Mouse (Mus musculus) olfactory bulb, adult 2 months (tissue): Measurements from ENCODE around the gene Mfsd14a. TPM values are rescaled to one million over a fixed set of nuclear protein-coding genes. Genes with fewer than 3 reads are reported as not detected.

Source experiments
- H3K27ac ChIP-seq: fragments of 200-500 bp; 2 replicates; pipeline ENCODE4 v1.5.1; 2012; ENCODE audit warnings: low read depth, low read length; ENCODE audit not compliant: insufficient read depth
- H3K4me1 ChIP-seq: fragments of 200-500 bp; 2 replicates; pipeline ENCODE4 v1.6.1; 2012; ENCODE audit warnings: low read length; ENCODE audit not compliant: control insufficient read depth, insufficient read depth
- H3K4me3 ChIP-seq: fragments of 200-500 bp; 2 replicates; pipeline ENCODE4 v1.5.1; 2012; ENCODE audit warnings: mild to moderate bottlenecking, low read depth, low read length, moderate library complexity; ENCODE audit not compliant: insufficient read depth
- CTCF ChIP-seq: fragments of 200-500 bp; IDR thresholded peaks from 2 replicates; pipeline ENCODE4 v1.5.1; 2012; ENCODE audit warnings: low read depth, mild to moderate bottlenecking, low read length, moderate library complexity; ENCODE audit not compliant: insufficient read depth
- POLR2A ChIP-seq: fragments of 200-500 bp; IDR thresholded peaks from 2 replicates; pipeline ENCODE4 v1.6.1; 2012; ENCODE audit warnings: mild to moderate bottlenecking, low read depth, low read length, moderate library complexity; ENCODE audit not compliant: insufficient read depth
- WGBS: fragments of 180-500 bp; shearing (Covaris S2); methylation state at CpG from one replicate; pipeline ENCODE4 v1.1.7; 2018; 5-methylcytosine and 5-hydroxymethylcytosine counted together
- polyA plus RNA-seq: library from polyadenylated mRNA; stranded (reverse); fragments of >200 nt; gene quantifications from 2 replicates; pipeline ENCODE4 v1.2.4, GENCODE M21; 2012; ENCODE audit warnings: low replicate concordance; ENCODE audit not compliant: missing spikeins, insufficient read depth, insufficient read length

Mfsd14a gene
- polyA plus RNA-seq, 1 experiment = not detected

GRCm38 (mm10) chr3:116640024-116640423 is 22.5 kb downstream of the Mfsd14a start:
- Histone ChIP-seq H3K4me3 (no peak overlapping the region), H3K4me1 (peaks cover 2% of the 10 kb centered on the region; the same call in 1 of the 2 replicates), H3K27ac (no peak overlapping the region)
- WGBS = 73% methylated on average over 1 of the region's 1 CpGs
- TF ChIP-seq POLR2A (no peak), CTCF (no peak)

- Histone ChIP-seq H3K4me3 (no peak overlapping the region), H3K27ac (no peak overlapping the region), H3K4me1 (peaks cover 2% of the 10 kb centered on the region; the same call in 1 of the 2 replicates)
- 88% methylated on average over 7 of the region's 7 CpGs for WGBS
- no peak for TF ChIP-seq POLR2A
- TF ChIP-seq CTCF = no peak
Measured at GRCm38 (mm10) chr3:116638572-116638971, 23.9 kb downstream of the Mfsd14a start.

- Histone ChIP-seq H3K4me1 (peaks cover 2% of the 10 kb centered on the region; the same call in 1 of the 2 replicates), H3K4me3 (no peak overlapping the region), H3K27ac (no peak overlapping the region)
- TF ChIP-seq POLR2A (no peak), CTCF (no peak)
- 83% methylated on average over 9 of the region's 9 CpGs for WGBS
Measured at GRCm38 (mm10) chr3:116637693-116638476, 24.6 kb downstream of the Mfsd14a start.

GRCm38 (mm10) chr3:116635799-116636198 is 26.7 kb downstream of the Mfsd14a start:
- WGBS = 54% methylated on average over 5 of the region's 5 CpGs
- Histone ChIP-seq H3K4me3 (no peak overlapping the region), H3K4me1 (peaks cover 2% of the 10 kb centered on the region; the same call in 1 of the 2 replicates), H3K27ac (no peak overlapping the region)
- TF ChIP-seq CTCF = no peak
- TF ChIP-seq POLR2A = no peak

- 96% methylated on average over 8 of the region's 8 CpGs for WGBS
- no peak for TF ChIP-seq CTCF
- TF ChIP-seq POLR2A = no peak
- Histone ChIP-seq H3K27ac (no peak overlapping the region), H3K4me1 (peaks cover 2% of the 10 kb centered on the region; the same call in 1 of the 2 replicates), H3K4me3 (no peak overlapping the region)
Measured at GRCm38 (mm10) chr3:116634853-116635252, 27.6 kb downstream of the Mfsd14a start.

GRCm38 (mm10) chr3:116634091-116634490 is 28.4 kb downstream of the Mfsd14a start:
- peaks cover 2% of the 10 kb centered on the region; the same call in 1 of the 2 replicates for H3K4me1 ChIP-seq
- WGBS = 80% methylated on average over 3 of the region's 3 CpGs
- TF ChIP-seq POLR2A (no peak), CTCF (no peak)
- H3K4me3 ChIP-seq = no peak overlapping the region
- H3K27ac ChIP-seq = no peak overlapping the region

GRCm38 (mm10) chr3:116632971-116633370 is 29.5 kb downstream of the Mfsd14a start:
- WGBS = 96% methylated on average over 3 of the region's 3 CpGs
- TF ChIP-seq POLR2A (no peak), CTCF (no peak)
- Histone ChIP-seq H3K4me1 (peaks cover 2% of the 10 kb centered on the region; the same call in 1 of the 2 replicates), H3K27ac (no peak overlapping the region), H3K4me3 (no peak overlapping the region)

- H3K4me1 ChIP-seq = peaks cover 2% of the 10 kb centered on the region; the same call in 1 of the 2 replicates
- 54% methylated on average over 1 of the region's 1 CpGs for WGBS
- no peak overlapping the region for H3K4me3 ChIP-seq
- no peak overlapping the region for H3K27ac ChIP-seq
- TF ChIP-seq POLR2A (no peak), CTCF (no peak)
Measured at GRCm38 (mm10) chr3:116631459-116631858, 31.0 kb downstream of the Mfsd14a start.

- TF ChIP-seq POLR2A (no peak), CTCF (no peak)
- no peak overlapping the region for H3K4me3 ChIP-seq
Measured at GRCm38 (mm10) chr3:116622641-116623040, 39.8 kb downstream of the Mfsd14a start.

More at GRCm38 (mm10) chr3:116622641-116623040, 39.8 kb downstream of the Mfsd14a start:
- H3K27ac ChIP-seq = no peak overlapping the region
- no peaks in the 10 kb centered on the region for H3K4me1 ChIP-seq
- WGBS = 95% methylated on average over 7 of the region's 7 CpGs
